Mouse (Mus musculus) gastrocnemius, postnatal 25 days (tissue): ENCODE results near the gene Spata21. TPM values are rescaled to one million over a fixed set of nuclear protein-coding genes. Genes with fewer than 3 reads are reported as not detected.

Experiments used
- DNase-seq: peaks from one replicate; pipeline ENCODE4 v3.0.0; 2022
- total RNA-seq, 2 experiments: library from RNA; stranded (reverse); gene quantifications; 1 replicate in 1 of 2; 2 replicates in 1 of 2; pipeline ENCODE4 v1.2.3; 2021

Gene Spata21
- total RNA-seq, 2 experiments from 2014 or later = not detected

GRCm38 (mm10) chr4:141158609-141159008 is 70.5 kb downstream of the Spata21 start:
- no peak for DNase-seq

GRCm38 (mm10) chr4:141159093-141159492 is 71.0 kb downstream of the Spata21 start:
- no peak for DNase-seq

GRCm38 (mm10) chr4:141159666-141160065 is 71.5 kb downstream of the Spata21 start:
- DNase-seq = no peak

GRCm38 (mm10) chr4:141160193-141160592 is 72.1 kb downstream of the Spata21 start:
- no peak for DNase-seq

GRCm38 (mm10) chr4:141161699-141162208 is 73.6 kb downstream of the Spata21 start:
- DNase-seq = no peak

Other genes starting within 250 kb of the Spata21 start
- under 1 TPM; 0.08 to 0.11 TPM for gene Padi1, start 242.6 kb upstream of the Spata21 start, total RNA-seq
- gene Padi2, start 182.0 kb upstream of the Spata21 start, total RNA-seq = 100 to 1,000 TPM; 148 to 165 TPM
- 100 to 1,000 TPM; 613 to 621 TPM for gene Sdhb, start 127.1 kb upstream of the Spata21 start, total RNA-seq
- gene Atp13a2, start 101.5 kb upstream of the Spata21 start, total RNA-seq = 10 to 100 TPM; 16.4 to 18.2 TPM
- 10 to 100 TPM; 11.9 to 13.3 TPM for gene Mfap2, start 77.9 kb upstream of the Spata21 start, total RNA-seq
- gene Crocc, start 27.8 kb upstream of the Spata21 start, total RNA-seq = 1 to 10 TPM; 1.8 to 2.4 TPM
- 10 to 100 TPM; 12.6 to 14.5 TPM for gene Necap2, start 10.0 kb upstream of the Spata21 start, total RNA-seq
- 100 to 1,000 TPM; 131 to 162 TPM for gene Szrd1, start 51.4 kb downstream of the Spata21 start, total RNA-seq
- gene Fbxo42, start 59.6 kb downstream of the Spata21 start, total RNA-seq = 1 to 10 TPM; 7.3 to 9.6 TPM
- gene Rsg1, start 125.6 kb downstream of the Spata21 start, total RNA-seq = under 1 TPM in 1 of 2 experiments, not detected in 1; 0.27 TPM
- gene Arhgef19, start 151.2 kb downstream of the Spata21 start, total RNA-seq = under 1 TPM; 0.74 to 0.83 TPM
- gene Epha2, start 212.9 kb downstream of the Spata21 start, total RNA-seq = 1 to 10 TPM; 1.3 to 2.0 TPM